Comparison of ENCODE assay signal across 21 mouse cellular contexts in genomic region chr2:90950149-90950548, GRCm38 (mm10). TPM values are rescaled to one million over a fixed set of nuclear protein-coding genes. Genes with fewer than 3 reads are reported as not detected.
DNase-seq lines count a peak whose midpoint lies in the region; ATAC-seq and TF ChIP-seq lines count a peak whose summit lies in the region.
"Had no signal": no experiment of that assay in that cellular context is flagged by ENCODE, and none has a peak within 500 bp of the region (broad histone marks: within the 10 kb centered on the region; RNA-seq: fewer than 3 reads in every experiment).

No protein-coding gene starts in this region.

- TF ChIP-seq CTCF in left cerebral cortex, adult 2 months (IDR thresholded peaks at IDR 0.05), result no peak
- no peak for TF ChIP-seq CTCF in liver, postnatal 0 days (IDR thresholded peaks at IDR 0.05; ENCODE audit: low read depth)

- no peak for TF ChIP-seq EP300 in liver, postnatal 0 days (IDR thresholded peaks at IDR 0.05; ENCODE audit: low read depth)

- H3K4me3 ChIP-seq in embryonic facial prominence, embryonic 11.5 days (ENCODE audit: low read depth, low read length), result no peak overlapping the region
- no peak overlapping the region for H3K4me3 ChIP-seq in embryonic facial prominence, embryonic 10.5 days
- no peak overlapping the region for H3K4me3 ChIP-seq in left cerebral cortex, adult 2 months
- no peak overlapping the region for H3K4me3 ChIP-seq in liver, embryonic 11.5 days (ENCODE audit: low read depth, low read length)
- H3K4me3 ChIP-seq in liver, postnatal 0 days (ENCODE audit: low read depth, low read length), result no peak overlapping the region
- no peak overlapping the region for H3K4me3 ChIP-seq in midbrain, embryonic 15.5 days
- H3K4me3 ChIP-seq: forebrain, embryonic 10.5 days; heart, embryonic 15.5 days; hindbrain, embryonic 13.5 days; limb, embryonic 12.5 days; midbrain, embryonic 13.5 days had no signal

- no peak overlapping the region for H3K27ac ChIP-seq in embryonic facial prominence, embryonic 11.5 days (replicated peaks; ENCODE audit: low read depth, low read length)
- H3K27ac ChIP-seq in embryonic facial prominence, embryonic 10.5 days (replicated peaks), result no peak overlapping the region
- peak overlapping the region; percentile 71 for H3K27ac ChIP-seq in left cerebral cortex, adult 2 months
- H3K27ac ChIP-seq in liver, embryonic 11.5 days (ENCODE audit: low read depth, low read length), result no peak overlapping the region
- H3K27ac ChIP-seq in liver, postnatal 0 days (ENCODE audit: low read depth), result peak overlapping the region; percentile 75
- H3K27ac ChIP-seq in midbrain, embryonic 15.5 days, result no peak overlapping the region
- H3K27ac ChIP-seq: forebrain, embryonic 10.5 days; heart, embryonic 15.5 days; hindbrain, embryonic 13.5 days; kidney, postnatal 0 days; limb, embryonic 12.5 days; midbrain, embryonic 13.5 days had no signal

- ATAC-seq in embryonic facial prominence, embryonic 11.5 days (replicated peaks; ENCODE audit: insufficient number of reproducible peaks, low FRiP score, low TSS enrichment, low read depth), result 0 out of 2 replicates have a peak, but pooled peaks have one; percentile 3
- 0 out of 2 replicates have a peak, but pooled peaks have one; percentile 24 for ATAC-seq in liver, embryonic 11.5 days (replicated peaks; ENCODE audit: low FRiP score)
- ATAC-seq in liver, postnatal 0 days, result peak; percentile 96
- no peak for ATAC-seq in midbrain, embryonic 15.5 days (replicated peaks)
- ATAC-seq: forebrain, postnatal 0 days had no signal

- no peak for DNase-seq in embryonic facial prominence, embryonic 11.5 days (ENCODE audit: low spot score)
- DNase-seq in embryonic facial prominence, embryonic 10.5 days (ENCODE audit: low spot score), result no peak
- DNase-seq in left cerebral cortex, adult 2 months (ENCODE audit: extremely low spot score in 1 of 2, low spot score in 2 of 2), result no peak
- no peak for DNase-seq in left cerebral cortex, adult 8-10 months (ENCODE audit: low spot score in 2 of 2)
- DNase-seq in liver, embryonic 11.5 days (ENCODE audit: low spot score), result no peak
- peak; percentile 14 for DNase-seq in liver, postnatal 0 days
- DNase-seq in thymus, postnatal 10 days (ENCODE audit: low spot score in 2 of 2), result no peak
- DNase-seq: forebrain, postnatal 0 days; gastrocnemius, postnatal 25 days; heart, postnatal 36 days; kidney, adult 18-20 months; lung, embryonic 14.5 days; thymus, adult 2 months had no signal

- no peaks in the 10 kb centered on the region for H3K36me3 ChIP-seq in embryonic facial prominence, embryonic 11.5 days (replicated peaks; ENCODE audit: control insufficient read depth, insufficient read depth, low read depth, low read length)
- peaks cover 44% of the 10 kb centered on the region for H3K36me3 ChIP-seq in embryonic facial prominence, embryonic 10.5 days (replicated peaks)
- H3K36me3 ChIP-seq in liver, embryonic 11.5 days (ENCODE audit: control insufficient read depth, insufficient read depth, low read length), result peaks cover 3% of the 10 kb centered on the region; the same call in 1 of the 2 replicates
- H3K36me3 ChIP-seq in liver, postnatal 0 days (replicated peaks; ENCODE audit: insufficient read depth, low read length), result no peaks in the 10 kb centered on the region; the same call in 1 of the 2 replicates
- no peaks in the 10 kb centered on the region for H3K36me3 ChIP-seq in midbrain, embryonic 15.5 days (replicated peaks)
- H3K36me3 ChIP-seq: heart, embryonic 15.5 days; hindbrain, embryonic 13.5 days had no signal

- no peak overlapping the region for H3K4me2 ChIP-seq in embryonic facial prominence, embryonic 11.5 days (ENCODE audit: low read depth, low read length)
- H3K4me2 ChIP-seq in liver, embryonic 11.5 days, result no peak overlapping the region
- H3K4me2 ChIP-seq in liver, postnatal 0 days (ENCODE audit: low read depth, low read length), result no peak overlapping the region
- H3K4me2 ChIP-seq in midbrain, embryonic 15.5 days, result no peak overlapping the region
- H3K4me2 ChIP-seq: heart, embryonic 15.5 days; hindbrain, embryonic 13.5 days; limb, embryonic 12.5 days; lung, embryonic 14.5 days; midbrain, embryonic 13.5 days had no signal

- no peaks in the 10 kb centered on the region for H3K27me3 ChIP-seq in embryonic facial prominence, embryonic 11.5 days (ENCODE audit: control insufficient read depth, insufficient read depth, low read length)
- H3K27me3 ChIP-seq in embryonic facial prominence, embryonic 10.5 days (replicated peaks; ENCODE audit: low read depth, poor library complexity, severe bottlenecking), result no peaks in the 10 kb centered on the region
- no peaks in the 10 kb centered on the region for H3K27me3 ChIP-seq in liver, embryonic 11.5 days (replicated peaks; ENCODE audit: control insufficient read depth, insufficient read depth, low read length)
- no peaks in the 10 kb centered on the region for H3K27me3 ChIP-seq in liver, postnatal 0 days (ENCODE audit: insufficient read depth, low read length)
- H3K27me3 ChIP-seq in midbrain, embryonic 15.5 days (replicated peaks), result no peaks in the 10 kb centered on the region
- H3K27me3 ChIP-seq: heart, embryonic 15.5 days; hindbrain, embryonic 13.5 days; limb, embryonic 12.5 days; megakaryocyte, embryonic 14.5 days; midbrain, embryonic 13.5 days had no signal

- H3K9me3 ChIP-seq in embryonic facial prominence, embryonic 11.5 days (replicated peaks; ENCODE audit: control insufficient read depth, low read length), result no peaks in the 10 kb centered on the region
- no peaks in the 10 kb centered on the region for H3K9me3 ChIP-seq in embryonic facial prominence, embryonic 10.5 days
- H3K9me3 ChIP-seq in liver, embryonic 11.5 days (ENCODE audit: control insufficient read depth, low read length), result no peaks in the 10 kb centered on the region
- no peaks in the 10 kb centered on the region for H3K9me3 ChIP-seq in liver, postnatal 0 days (ENCODE audit: low read length)
- H3K9me3 ChIP-seq in midbrain, embryonic 15.5 days, result no peaks in the 10 kb centered on the region
- H3K9me3 ChIP-seq: forebrain, embryonic 10.5 days; heart, embryonic 15.5 days; hindbrain, embryonic 13.5 days; limb, embryonic 12.5 days; megakaryocyte, embryonic 14.5 days; midbrain, embryonic 13.5 days had no signal

- WGBS in embryonic facial prominence, embryonic 11.5 days, result 88% methylated on average over 5 of the region's 5 CpGs
- WGBS in embryonic facial prominence, embryonic 10.5 days, result 87% methylated on average over 5 of the region's 5 CpGs
- 84% methylated on average over 5 of the region's 5 CpGs for WGBS in liver, embryonic 11.5 days
- WGBS in liver, postnatal 0 days (ENCODE audit: insufficient replicate concordance), result 74% methylated on average over 5 of the region's 5 CpGs
- 78% methylated on average over 5 of the region's 5 CpGs for WGBS in midbrain, embryonic 15.5 days

- H3K9ac ChIP-seq in embryonic facial prominence, embryonic 11.5 days (replicated peaks; ENCODE audit: low read length), result no peak overlapping the region
- no peak overlapping the region for H3K9ac ChIP-seq in liver, embryonic 11.5 days (ENCODE audit: low read depth, low read length)
- no peak overlapping the region for H3K9ac ChIP-seq in liver, postnatal 0 days (replicated peaks)
- no peak overlapping the region for H3K9ac ChIP-seq in midbrain, embryonic 15.5 days
- H3K9ac ChIP-seq: forebrain, postnatal 0 days; heart, embryonic 15.5 days; hindbrain, embryonic 13.5 days; limb, embryonic 12.5 days; lung, embryonic 14.5 days; midbrain, embryonic 13.5 days had no signal

- H3K4me1 ChIP-seq in embryonic facial prominence, embryonic 11.5 days (ENCODE audit: control insufficient read depth, insufficient read depth, low read length), result no peaks in the 10 kb centered on the region
- 0 out of 2 replicates have a peak, but pooled peaks cover 3% of the 10 kb centered on the region for H3K4me1 ChIP-seq in embryonic facial prominence, embryonic 10.5 days
- peaks cover 21% of the 10 kb centered on the region for H3K4me1 ChIP-seq in liver, embryonic 11.5 days (replicated peaks; ENCODE audit: control insufficient read depth, insufficient read depth, low read length)
- H3K4me1 ChIP-seq in liver, postnatal 0 days (ENCODE audit: insufficient read depth), result peaks cover 21% of the 10 kb centered on the region
- peaks cover 13% of the 10 kb centered on the region for H3K4me1 ChIP-seq in midbrain, embryonic 15.5 days

- intact Hi-C loops in left cerebral cortex, adult 2 months (cut with DNase I), result no loop called here

RNA-seq across cellular contexts. Expression of gene Celf1, which starts 10.0 kb away (rescaled TPM):
- polyA plus RNA-seq in embryonic facial prominence, embryonic 11.5 days (2014; fragmentation: Nextera tagmentation; extraction: Ambion mirVana), result 76.6 and 81.3 TPM in 2 replicates
- 139 and 145 TPM in 2 replicates for polyA plus RNA-seq in embryonic facial prominence, embryonic 10.5 days (2016; fragmentation: Nextera tagmentation; extraction: Ambion mirVana)
- total RNA-seq in left cerebral cortex, adult 2 months (2021), result 100 to 1,000 TPM; 146 to 149 TPM
- total RNA-seq in left cerebral cortex, adult 8-10 months (2022), result 100 to 1,000 TPM; 129 to 151 (median 138) TPM
- 78.1 and 90.5 TPM in 2 replicates for polyA plus RNA-seq in liver, embryonic 11.5 days (2014; fragmentation: Nextera tagmentation; extraction: Ambion mirVana)
- polyA plus RNA-seq in liver, postnatal 0 days (2015; fragmentation: Nextera tagmentation; extraction: Ambion mirVana), result 26.0 and 29.4 TPM in 2 replicates
- polyA plus RNA-seq in midbrain, embryonic 15.5 days (2015; fragmentation: Nextera tagmentation; extraction: Ambion mirVana), result 123 and 129 TPM in 2 replicates

RNA-seq across cellular contexts. Expression of gene Ndufs3, which starts 45.5 kb away (rescaled TPM):
- polyA plus RNA-seq in embryonic facial prominence, embryonic 11.5 days (2014; fragmentation: Nextera tagmentation; extraction: Ambion mirVana), result 227 and 230 TPM in 2 replicates
- 201 and 206 TPM in 2 replicates for polyA plus RNA-seq in embryonic facial prominence, embryonic 10.5 days (2016; fragmentation: Nextera tagmentation; extraction: Ambion mirVana)
- 100 to 1,000 TPM; 217 to 242 TPM for total RNA-seq in left cerebral cortex, adult 2 months (2021)
- total RNA-seq in left cerebral cortex, adult 8-10 months (2022), result 100 to 1,000 TPM; 244 to 284 (median 255) TPM
- 223 and 236 TPM in 2 replicates for polyA plus RNA-seq in liver, embryonic 11.5 days (2014; fragmentation: Nextera tagmentation; extraction: Ambion mirVana)
- polyA plus RNA-seq in liver, postnatal 0 days (2015; fragmentation: Nextera tagmentation; extraction: Ambion mirVana), result 196 and 199 TPM in 2 replicates
- polyA plus RNA-seq in midbrain, embryonic 15.5 days (2015; fragmentation: Nextera tagmentation; extraction: Ambion mirVana), result 202 and 212 TPM in 2 replicates

RNA-seq across cellular contexts. Expression of gene Kbtbd4, which starts 45.6 kb away (rescaled TPM):
- 51.4 and 53.1 TPM in 2 replicates for polyA plus RNA-seq in embryonic facial prominence, embryonic 11.5 days (2014; fragmentation: Nextera tagmentation; extraction: Ambion mirVana)
- 58.1 and 59.4 TPM in 2 replicates for polyA plus RNA-seq in embryonic facial prominence, embryonic 10.5 days (2016; fragmentation: Nextera tagmentation; extraction: Ambion mirVana)
- 10 to 100 TPM; 36.5 to 41.2 TPM for total RNA-seq in left cerebral cortex, adult 2 months (2021)
- 10 to 100 TPM; 33.1 to 51.2 (median 40.3) TPM for total RNA-seq in left cerebral cortex, adult 8-10 months (2022)
- 32.6 and 34.4 TPM in 2 replicates for polyA plus RNA-seq in liver, embryonic 11.5 days (2014; fragmentation: Nextera tagmentation; extraction: Ambion mirVana)
- polyA plus RNA-seq in liver, postnatal 0 days (2015; fragmentation: Nextera tagmentation; extraction: Ambion mirVana), result 8.7 and 9.8 TPM in 2 replicates
- polyA plus RNA-seq in midbrain, embryonic 15.5 days (2015; fragmentation: Nextera tagmentation; extraction: Ambion mirVana), result 70.4 and 71.1 TPM in 2 replicates

Comparison
In these comparisons a context has a peak if more than half of its experiments do, and no peak if none do; other contexts are left out.
1. H3K27ac ChIP-seq: peak in left cerebral cortex, adult 2 months (single experiment) and liver, postnatal 0 days (single experiment); none in embryonic facial prominence, embryonic 11.5 days (single experiment), embryonic facial prominence, embryonic 10.5 days (single experiment), liver, embryonic 11.5 days (single experiment) and midbrain, embryonic 15.5 days (single experiment).